Mouse (Mus musculus): ENCODE results near the gene Plch1.

The Plch1 gene

GRCm38 (mm10) chr3:63852828-63853227 is 46.4 kb downstream of the Plch1 start:
- DNase-seq (ENCODE audit: low spot score) = no peak

GRCm38 (mm10) chr3:63851125-63851698 is 48.1 kb downstream of the Plch1 start:
- no peak for DNase-seq (ENCODE audit: low spot score)

- DNase-seq (ENCODE audit: low spot score) = no peak
Observed at GRCm38 (mm10) chr3:63849765-63850346, 49.4 kb downstream of the Plch1 start.

GRCm38 (mm10) chr3:63844141-63844540 is 55.1 kb downstream of the Plch1 start:
- no peak for DNase-seq (ENCODE audit: low spot score)

- DNase-seq (ENCODE audit: low spot score) = no peak
Observed at GRCm38 (mm10) chr3:63842436-63842835, 56.8 kb downstream of the Plch1 start.

GRCm38 (mm10) chr3:63837750-63838149 is 61.5 kb downstream of the Plch1 start:
- no peak for DNase-seq (ENCODE audit: low spot score)

GRCm38 (mm10) chr3:63836937-63837632 is 62.2 kb downstream of the Plch1 start:
- DNase-seq (ENCODE audit: low spot score) = no peak

GRCm38 (mm10) chr3:63835816-63836215 is 63.5 kb downstream of the Plch1 start:
- DNase-seq (ENCODE audit: low spot score) = no peak

- no peak for DNase-seq (ENCODE audit: low spot score)
Observed at GRCm38 (mm10) chr3:63823874-63824400, 75.3 kb downstream of the Plch1 start.

GRCm38 (mm10) chr3:63822631-63823030 is 76.6 kb downstream of the Plch1 start:
- DNase-seq (ENCODE audit: low spot score) = no peak

- no peak for DNase-seq (ENCODE audit: low spot score)
Observed at GRCm38 (mm10) chr3:63815131-63815530, 84.1 kb downstream of the Plch1 start.

- DNase-seq (ENCODE audit: low spot score) = no peak
Observed at GRCm38 (mm10) chr3:63814203-63814602, 85.1 kb downstream of the Plch1 start.

GRCm38 (mm10) chr3:63806906-63807305 is 92.4 kb downstream of the Plch1 start:
- DNase-seq (ENCODE audit: low spot score) = no peak

GRCm38 (mm10) chr3:63805496-63805895 is 93.8 kb downstream of the Plch1 start:
- DNase-seq (ENCODE audit: low spot score) = no peak

GRCm38 (mm10) chr3:63800685-63801084 is 98.6 kb downstream of the Plch1 start:
- no peak for DNase-seq (ENCODE audit: low spot score)

GRCm38 (mm10) chr3:63786805-63787365 is 112.4 kb downstream of the Plch1 start:
- no peak for DNase-seq (ENCODE audit: low spot score)

- DNase-seq (ENCODE audit: low spot score) = peak; percentile 8
Observed at GRCm38 (mm10) chr3:63772617-63773305, 126.5 kb downstream of the Plch1 start.

- no peak for DNase-seq (ENCODE audit: low spot score)
Observed at GRCm38 (mm10) chr3:63760821-63761220, 138.5 kb downstream of the Plch1 start.

- DNase-seq (ENCODE audit: low spot score) = no peak
Observed at GRCm38 (mm10) chr3:63740073-63740472, 159.2 kb downstream of the Plch1 start.

GRCm38 (mm10) chr3:63728325-63728724 is 170.9 kb downstream of the Plch1 start:
- no peak for DNase-seq (ENCODE audit: low spot score)

- DNase-seq (ENCODE audit: low spot score) = no peak
Observed at GRCm38 (mm10) chr3:63726667-63727342, 172.5 kb downstream of the Plch1 start.

GRCm38 (mm10) chr3:63693694-63694093 is 205.6 kb downstream of the Plch1 start:
- no peak for DNase-seq (ENCODE audit: low spot score)
